In genomic region chr6:120309787-120310186, GRCm38 (mm10) we compare ENCODE assay signal across 31 mouse cellular contexts. TPM values are rescaled to one million over a fixed set of nuclear protein-coding genes. Genes with fewer than 3 reads are reported as not detected.
DNase-seq lines count a peak whose midpoint lies in the region; ATAC-seq and TF ChIP-seq lines count a peak whose summit lies in the region.
"Had no signal": no experiment of that assay in that cellular context is flagged by ENCODE, and none has a peak within 500 bp of the region (broad histone marks: within the 10 kb centered on the region; RNA-seq: fewer than 3 reads in every experiment).

No protein-coding gene starts in this region.

- no peak for TF ChIP-seq CTCF in liver, postnatal 0 days (IDR thresholded peaks at IDR 0.05; ENCODE audit: low read depth)
- TF ChIP-seq CTCF in stomach, postnatal 0 days (IDR thresholded peaks at IDR 0.05; ENCODE audit: low read depth) = no peak

- 20% methylated on average over 3 of the region's 3 CpGs for WGBS in heart, embryonic 10.5 days
- WGBS in heart, embryonic 16.5 days = 26% methylated on average over 3 of the region's 3 CpGs
- WGBS in liver, postnatal 0 days (ENCODE audit: insufficient replicate concordance) = 71% methylated on average over 3 of the region's 3 CpGs
- WGBS in stomach, postnatal 0 days = 28% methylated on average over 3 of the region's 3 CpGs

- H3K4me3 ChIP-seq in heart, embryonic 10.5 days = no peak overlapping the region
- H3K4me3 ChIP-seq in heart, embryonic 16.5 days (ENCODE audit: low read length) = no peak overlapping the region
- no peak overlapping the region for H3K4me3 ChIP-seq in liver, postnatal 0 days (ENCODE audit: low read depth, low read length)
- no peak overlapping the region for H3K4me3 ChIP-seq in stomach, postnatal 0 days (ENCODE audit: low read depth, low read length)
- H3K4me3 ChIP-seq: hindbrain, embryonic 12.5 days; limb, embryonic 10.5 days; megakaryocyte, embryonic 14.5 days; midbrain, embryonic 13.5 days; stomach, embryonic 15.5 days had no signal

- H3K27ac ChIP-seq in heart, embryonic 10.5 days = peak overlapping the region; percentile 53; the same call in 1 of the 2 replicates
- no peak overlapping the region for H3K27ac ChIP-seq in heart, embryonic 16.5 days (ENCODE audit: low read length)
- no peak overlapping the region for H3K27ac ChIP-seq in liver, postnatal 0 days (ENCODE audit: low read depth)
- H3K27ac ChIP-seq in stomach, postnatal 0 days (replicated peaks) = peak overlapping the region; percentile 82
- H3K27ac ChIP-seq: hindbrain, embryonic 12.5 days; limb, embryonic 10.5 days; midbrain, embryonic 13.5 days; stomach, embryonic 15.5 days had no signal

- DNase-seq in heart, embryonic 10.5 days (ENCODE audit: low spot score) = peak; percentile 83
- no peak for DNase-seq in heart, postnatal 36 days
- no peak for DNase-seq in heart, adult 11 months
- no peak for DNase-seq in liver, postnatal 0 days
- no peak for DNase-seq in liver
- peak; percentile 37 for DNase-seq in stomach, postnatal 0 days (ENCODE audit: low spot score)
- no peak for DNase-seq in thymus, postnatal 36 days
- DNase-seq: adrenal gland, postnatal 10 days; cerebellum, adult 18-20 months; cerebellum, postnatal 14 days; forebrain, postnatal 0 days; gastrocnemius, postnatal 25 days; lung, adult 2 months; lung, postnatal 36 days; right cerebral cortex, adult 18-20 months; right cerebral cortex, postnatal 4 days had no signal

- intact Hi-C loops in heart, postnatal 36 days (cut with DNase I) = no loop called here

- no peak for TF ChIP-seq EP300 in liver, postnatal 0 days (IDR thresholded peaks at IDR 0.05; ENCODE audit: low read depth)
- TF ChIP-seq EP300 in stomach, postnatal 0 days (optimal IDR thresholded peaks at IDR 0.05) = no peak

- no peaks in the 10 kb centered on the region for H3K36me3 ChIP-seq in heart, embryonic 10.5 days
- no peaks in the 10 kb centered on the region for H3K36me3 ChIP-seq in heart, embryonic 16.5 days (ENCODE audit: control insufficient read depth, insufficient read depth)
- H3K36me3 ChIP-seq in liver, postnatal 0 days (replicated peaks; ENCODE audit: insufficient read depth, low read length) = no peaks in the 10 kb centered on the region
- no peaks in the 10 kb centered on the region for H3K36me3 ChIP-seq in stomach, postnatal 0 days (ENCODE audit: control insufficient read depth, insufficient read depth, low read length)
- H3K36me3 ChIP-seq: hindbrain, embryonic 12.5 days; limb, embryonic 10.5 days; midbrain, embryonic 13.5 days; stomach, embryonic 15.5 days had no signal

- peaks cover 18% of the 10 kb centered on the region for H3K4me1 ChIP-seq in heart, embryonic 10.5 days
- H3K4me1 ChIP-seq in heart, embryonic 16.5 days (ENCODE audit: control insufficient read depth, insufficient read depth, low read length) = peaks cover 11% of the 10 kb centered on the region; the same call in 1 of the 2 replicates
- no peaks in the 10 kb centered on the region for H3K4me1 ChIP-seq in liver, postnatal 0 days (ENCODE audit: insufficient read depth)
- no peaks in the 10 kb centered on the region for H3K4me1 ChIP-seq in stomach, postnatal 0 days (replicated peaks; ENCODE audit: control insufficient read depth, insufficient read depth)
- H3K4me1 ChIP-seq: hindbrain, embryonic 12.5 days; limb, embryonic 10.5 days; midbrain, embryonic 13.5 days; stomach, embryonic 15.5 days had no signal

- no peaks in the 10 kb centered on the region for H3K27me3 ChIP-seq in heart, embryonic 10.5 days (ENCODE audit: insufficient read depth, poor library complexity, severe bottlenecking)
- no peaks in the 10 kb centered on the region for H3K27me3 ChIP-seq in heart, embryonic 16.5 days (ENCODE audit: control insufficient read depth, insufficient read depth, low read length)
- no peaks in the 10 kb centered on the region for H3K27me3 ChIP-seq in liver, postnatal 0 days (ENCODE audit: insufficient read depth, low read length)
- no peaks in the 10 kb centered on the region for H3K27me3 ChIP-seq in stomach, postnatal 0 days (ENCODE audit: control insufficient read depth, insufficient read depth, low read length)
- H3K27me3 ChIP-seq: hindbrain, embryonic 12.5 days; midbrain, embryonic 13.5 days; stomach, embryonic 15.5 days had no signal

- ATAC-seq in heart, embryonic 16.5 days (replicated peaks; ENCODE audit: extremely low read depth, insufficient read depth, low FRiP score) = peak; percentile 37; the same call in 1 of the 2 replicates
- 0 out of 2 replicates have a peak, but pooled peaks have one; percentile 25 for ATAC-seq in liver, postnatal 0 days
- peak; percentile 79 for ATAC-seq in stomach, postnatal 0 days (ENCODE audit: low FRiP score, low TSS enrichment)
- ATAC-seq: activated CD4-positive, CD25-positive, alpha-beta regulatory T cell, adult 4 months; forebrain, postnatal 0 days; midbrain, embryonic 13.5 days had no signal

- H3K9ac ChIP-seq in heart, embryonic 16.5 days (ENCODE audit: low read length) = no peak overlapping the region
- H3K9ac ChIP-seq in liver, postnatal 0 days (replicated peaks) = no peak overlapping the region
- no peak overlapping the region for H3K9ac ChIP-seq in stomach, postnatal 0 days (ENCODE audit: low read length)
- H3K9ac ChIP-seq: forebrain, postnatal 0 days; hindbrain, embryonic 12.5 days; midbrain, embryonic 13.5 days; stomach, embryonic 15.5 days had no signal

- H3K9me3 ChIP-seq in heart, embryonic 10.5 days = no peaks in the 10 kb centered on the region
- H3K9me3 ChIP-seq in heart, embryonic 16.5 days (replicated peaks; ENCODE audit: control insufficient read depth, low read length) = no peaks in the 10 kb centered on the region
- H3K9me3 ChIP-seq in liver, postnatal 0 days (ENCODE audit: low read length) = no peaks in the 10 kb centered on the region
- H3K9me3 ChIP-seq in stomach, postnatal 0 days (ENCODE audit: control insufficient read depth, low read length) = no peaks in the 10 kb centered on the region
- H3K9me3 ChIP-seq: hindbrain, embryonic 12.5 days; limb, embryonic 10.5 days; megakaryocyte, embryonic 14.5 days; midbrain, embryonic 13.5 days; stomach, embryonic 15.5 days had no signal

- peak overlapping the region; percentile 39 for H3K4me2 ChIP-seq in heart, embryonic 16.5 days (ENCODE audit: low read depth, low read length)
- no peak overlapping the region for H3K4me2 ChIP-seq in liver, postnatal 0 days (ENCODE audit: low read depth, low read length)
- no peak overlapping the region; the same call in 1 of the 2 replicates for H3K4me2 ChIP-seq in stomach, postnatal 0 days (replicated peaks; ENCODE audit: low read depth)
- H3K4me2 ChIP-seq: hindbrain, embryonic 12.5 days; liver, embryonic 11.5 days; midbrain, embryonic 13.5 days; stomach, embryonic 15.5 days had no signal

RNA-seq across cellular contexts. Expression of gene B4galnt3, which starts 15.4 kb away (rescaled TPM):
- polyA plus RNA-seq in heart, embryonic 10.5 days (2016; fragmentation: Nextera tagmentation; extraction: Ambion mirVana) = 0.40 and 0.79 TPM in 2 replicates
- total RNA-seq in heart, postnatal 36 days (2021) = under 1 TPM; 0.27 to 0.39 TPM
- polyA plus RNA-seq in heart, embryonic 16.5 days (2015; fragmentation: Nextera tagmentation; extraction: Ambion mirVana) = 0.20 TPM in 2 replicates
- 0.02 and 0.04 TPM in 2 replicates for polyA plus RNA-seq in liver, postnatal 0 days (2015; fragmentation: Nextera tagmentation; extraction: Ambion mirVana)
- polyA plus RNA-seq in stomach, postnatal 0 days (2015; fragmentation: Nextera tagmentation; extraction: Ambion mirVana) = 0.74 and 0.85 TPM in 2 replicates
- total RNA-seq: monocyte, adult 5-6 weeks had no signal
- polyA plus RNA-seq: forebrain, embryonic 11.5 days had no signal

RNA-seq across cellular contexts. Expression of gene D330020A13Rik, which starts 15.6 kb away (rescaled TPM):
- 0.27 TPM in 1 of 2 replicates, not detected in the other for polyA plus RNA-seq in heart, embryonic 10.5 days (2016; fragmentation: Nextera tagmentation; extraction: Ambion mirVana)
- not detected for total RNA-seq in heart, postnatal 36 days (2021)
- polyA plus RNA-seq in heart, embryonic 16.5 days (2015; fragmentation: Nextera tagmentation; extraction: Ambion mirVana) = 0.49 TPM in 1 of 2 replicates, not detected in the other
- not detected in 2 replicates for polyA plus RNA-seq in liver, postnatal 0 days (2015; fragmentation: Nextera tagmentation; extraction: Ambion mirVana)
- polyA plus RNA-seq in stomach, postnatal 0 days (2015; fragmentation: Nextera tagmentation; extraction: Ambion mirVana) = 0.35 and 0.51 TPM in 2 replicates
- total RNA-seq: forebrain, postnatal 0 days; layer of hippocampus, adult 18-20 months; layer of hippocampus, postnatal 14 days; left cerebral cortex, adult 8-10 months; monocyte, adult 5-6 weeks had no signal
- polyA plus RNA-seq: activated CD4-positive, CD25-positive, alpha-beta regulatory T cell, adult 4 months; forebrain, embryonic 11.5 days; forebrain, postnatal 0 days; heart, postnatal 0 days; limb, embryonic 10.5 days; liver, embryonic 11.5 days; lung, adult 2 months; midbrain, embryonic 13.5 days; urinary bladder, adult 2 months had no signal

RNA-seq across cellular contexts. Expression of gene Kdm5a, which starts 54.1 kb away (rescaled TPM):
- 36.9 and 38.9 TPM in 2 replicates for polyA plus RNA-seq in heart, embryonic 10.5 days (2016; fragmentation: Nextera tagmentation; extraction: Ambion mirVana)
- 10 to 100 TPM; 31.4 to 33.9 TPM for total RNA-seq in heart, postnatal 36 days (2021)
- 27.2 and 27.6 TPM in 2 replicates for polyA plus RNA-seq in heart, embryonic 16.5 days (2015; fragmentation: Nextera tagmentation; extraction: Ambion mirVana)
- polyA plus RNA-seq in liver, postnatal 0 days (2015; fragmentation: Nextera tagmentation; extraction: Ambion mirVana) = 12.6 and 16.9 TPM in 2 replicates
- polyA plus RNA-seq in stomach, postnatal 0 days (2015; fragmentation: Nextera tagmentation; extraction: Ambion mirVana) = 18.8 and 23.1 TPM in 2 replicates

RNA-seq across cellular contexts. Expression of gene Ccdc77, which starts 54.4 kb away (rescaled TPM):
- 23.0 and 24.7 TPM in 2 replicates for polyA plus RNA-seq in heart, embryonic 10.5 days (2016; fragmentation: Nextera tagmentation; extraction: Ambion mirVana)
- total RNA-seq in heart, postnatal 36 days (2021) = 1 to 10 TPM; 4.1 to 5.8 TPM
- polyA plus RNA-seq in heart, embryonic 16.5 days (2015; fragmentation: Nextera tagmentation; extraction: Ambion mirVana) = 18.6 and 21.0 TPM in 2 replicates
- polyA plus RNA-seq in liver, postnatal 0 days (2015; fragmentation: Nextera tagmentation; extraction: Ambion mirVana) = 7.7 and 9.2 TPM in 2 replicates
- 9.2 and 11.0 TPM in 2 replicates for polyA plus RNA-seq in stomach, postnatal 0 days (2015; fragmentation: Nextera tagmentation; extraction: Ambion mirVana)

Comparison
In these comparisons a context has a peak if more than half of its experiments do, and no peak if none do; other contexts are left out.
1. DNase-seq: peak in heart, embryonic 10.5 days (single experiment) and stomach, postnatal 0 days (single experiment); none in heart, postnatal 36 days (0 of 2), heart, adult 11 months (single experiment), liver, postnatal 0 days (single experiment), liver (single experiment) and thymus, postnatal 36 days (0 of 2).
2. H3K27ac ChIP-seq: peak in heart, embryonic 10.5 days (single experiment) and stomach, postnatal 0 days (single experiment); none in heart, embryonic 16.5 days (single experiment) and liver, postnatal 0 days (single experiment).
3. ATAC-seq: peak in every context shown above with its lines; median percentile 79 in stomach, postnatal 0 days; 37 in heart, embryonic 16.5 days; 25 in liver, postnatal 0 days.